Mouse (Mus musculus) cerebellum, adult 11 months (tissue): ENCODE data around the gene Klra17.
"Not testable (repeated sequence)": the region's sequence is repeated elsewhere in the genome, so short reads cannot be mapped to it uniquely, and the experiment has no call there.

Experiments used
- DNase-seq: peaks from one replicate; pipeline ENCODE4 v3.0.0; 2022

Klra17 gene

GRCm38 (mm10) chr6:129876549-129876948 is at the start of gene Klra17:
Gene Klra17 (minus strand): TSS chr6:129876672.
- no peak for DNase-seq

GRCm38 (mm10) chr6:129917476-129917946 is 41.0 kb upstream of the Klra17 start, which contains the start of gene Klra5:
Gene Klra5 (minus strand): TSS chr6:129917650.
- not testable (repeated sequence) for DNase-seq

DNA sequence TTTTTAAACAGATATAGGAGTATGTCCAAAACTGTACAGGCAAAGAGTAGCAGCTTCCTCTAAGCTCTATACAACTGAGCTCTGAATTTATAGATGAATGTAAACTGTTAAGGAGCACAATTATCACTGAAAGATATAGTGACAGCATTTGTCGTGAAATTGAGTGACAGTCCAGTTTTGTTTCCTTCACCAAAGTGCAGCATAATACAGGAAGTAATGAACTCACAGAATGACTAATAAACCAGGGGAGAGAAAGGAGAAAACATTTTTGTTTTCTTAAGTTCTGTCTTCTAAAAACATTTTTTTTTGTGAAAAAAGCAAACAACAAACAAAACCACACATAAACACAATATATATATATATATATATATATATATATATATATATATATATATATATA is 40.5 kb upstream of the Klra17 start:
- DNase-seq: no peak

DNA sequence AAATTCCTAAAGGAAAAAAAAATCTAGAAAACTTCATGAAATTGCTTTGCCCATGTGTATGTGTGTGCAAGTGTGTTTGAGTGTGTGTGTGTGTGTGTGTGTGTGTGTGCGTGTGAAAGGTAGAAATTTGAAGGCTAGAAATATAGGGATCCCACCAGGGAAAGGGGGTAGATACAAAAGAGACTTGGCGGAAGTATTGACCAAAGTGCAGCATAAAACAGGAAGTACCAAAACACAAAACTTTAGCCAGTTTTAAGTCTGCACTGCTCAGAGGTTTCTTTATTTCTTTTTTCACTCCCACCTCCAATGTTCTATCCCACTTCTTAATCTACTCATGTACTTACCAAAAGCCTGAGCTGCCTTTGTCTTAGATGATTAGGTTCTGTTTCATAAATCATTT is 6.1 kb upstream of the Klra17 start:
- no peak for DNase-seq

- DNase-seq: not testable (repeated sequence)
Measured at GRCm38 (mm10) chr6:129862349-129862748, 14.1 kb downstream of the Klra17 start, which contains the start of gene Gm17631. Gene Gm17631 (plus strand): TSS chr6:129862649.

DNA sequence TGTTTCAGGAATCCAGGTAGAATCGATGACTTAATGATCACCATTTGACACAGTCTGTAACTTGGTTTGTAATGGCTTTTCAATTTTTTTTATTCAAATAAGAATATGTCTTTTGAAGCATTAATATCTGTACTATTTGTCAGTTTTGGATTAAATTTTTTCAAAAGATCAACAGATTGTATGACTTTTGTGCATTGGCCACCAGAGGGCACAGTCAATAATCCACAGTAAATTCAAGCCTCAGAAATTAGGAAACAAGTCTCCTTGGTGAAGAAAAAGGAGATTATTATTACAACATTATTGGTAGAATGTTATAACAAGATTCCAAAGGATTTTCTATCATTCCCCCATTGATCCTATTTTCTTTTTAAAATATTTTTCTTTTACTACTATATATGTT is 50.9 kb downstream of the Klra17 start:
- no peak for DNase-seq

- DNase-seq: no peak
Measured at GRCm38 (mm10) chr6:129824004-129824403, 52.5 kb downstream of the Klra17 start.

- DNase-seq: no peak
Measured at GRCm38 (mm10) chr6:129817731-129818130, 58.7 kb downstream of the Klra17 start.

DNA sequence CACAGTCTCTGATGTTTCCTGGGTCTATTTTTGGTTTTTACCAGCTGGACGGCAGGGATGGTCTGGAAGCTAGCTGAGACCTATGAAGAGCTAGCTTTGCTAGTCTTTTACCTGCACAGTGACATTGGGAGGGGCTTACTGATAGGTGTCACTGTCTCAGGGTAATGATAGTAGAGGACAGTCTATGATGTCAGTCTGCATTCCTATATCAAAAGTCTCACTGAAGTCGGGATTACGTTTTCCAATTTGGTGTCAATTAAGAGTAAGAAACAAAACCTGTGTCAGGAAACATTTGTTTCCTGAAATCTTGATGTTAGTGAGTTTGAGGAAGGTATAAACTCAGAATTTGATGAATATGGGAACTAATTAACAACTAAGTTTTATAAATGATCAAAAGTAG is 92.3 kb downstream of the Klra17 start, which contains the start of gene Gm156:
Gene Gm156 (minus strand): TSS at position 101 of the 400 bp plus-strand sequence.
- DNase-seq: not testable (repeated sequence)
